Mouse (Mus musculus): ENCODE results near the gene Nrxn1.

DNA sequence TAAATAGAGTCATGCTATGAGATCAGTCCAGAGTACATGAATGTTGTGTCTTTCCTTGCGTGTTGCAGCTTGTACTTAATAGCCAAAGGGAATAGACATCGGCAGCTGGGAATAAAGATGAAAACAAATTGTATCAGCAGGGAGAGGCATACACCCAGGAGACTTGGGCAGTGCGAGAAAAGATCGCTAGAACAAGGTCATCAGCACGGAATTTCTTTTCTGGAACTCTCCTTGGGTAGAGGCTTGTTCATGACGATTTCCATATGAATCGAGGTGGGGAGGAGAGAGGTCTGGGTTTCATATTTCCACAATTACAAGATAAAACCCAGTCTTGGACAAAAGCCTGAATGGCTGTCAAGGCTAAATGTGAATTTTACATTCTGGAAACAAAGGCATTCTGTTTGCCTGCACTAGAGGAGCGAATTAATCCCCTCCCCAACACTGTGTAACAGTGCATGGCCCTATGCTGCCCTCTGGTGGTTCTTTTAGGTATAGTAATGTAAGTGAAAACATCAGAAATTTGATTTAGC is 508.1 kb downstream of the Nrxn1 start:
- TF ChIP-seq CTCF (IDR thresholded peaks at IDR 0.05; ENCODE audit: insufficient read depth, low read depth, low read length) (no peak), POLR2A (IDR thresholded peaks at IDR 0.05; ENCODE audit: insufficient read depth, low read depth, low read length) (no peak)
